Mouse (Mus musculus): ENCODE results near the gene Tle1.

The Tle1 gene

DNA sequence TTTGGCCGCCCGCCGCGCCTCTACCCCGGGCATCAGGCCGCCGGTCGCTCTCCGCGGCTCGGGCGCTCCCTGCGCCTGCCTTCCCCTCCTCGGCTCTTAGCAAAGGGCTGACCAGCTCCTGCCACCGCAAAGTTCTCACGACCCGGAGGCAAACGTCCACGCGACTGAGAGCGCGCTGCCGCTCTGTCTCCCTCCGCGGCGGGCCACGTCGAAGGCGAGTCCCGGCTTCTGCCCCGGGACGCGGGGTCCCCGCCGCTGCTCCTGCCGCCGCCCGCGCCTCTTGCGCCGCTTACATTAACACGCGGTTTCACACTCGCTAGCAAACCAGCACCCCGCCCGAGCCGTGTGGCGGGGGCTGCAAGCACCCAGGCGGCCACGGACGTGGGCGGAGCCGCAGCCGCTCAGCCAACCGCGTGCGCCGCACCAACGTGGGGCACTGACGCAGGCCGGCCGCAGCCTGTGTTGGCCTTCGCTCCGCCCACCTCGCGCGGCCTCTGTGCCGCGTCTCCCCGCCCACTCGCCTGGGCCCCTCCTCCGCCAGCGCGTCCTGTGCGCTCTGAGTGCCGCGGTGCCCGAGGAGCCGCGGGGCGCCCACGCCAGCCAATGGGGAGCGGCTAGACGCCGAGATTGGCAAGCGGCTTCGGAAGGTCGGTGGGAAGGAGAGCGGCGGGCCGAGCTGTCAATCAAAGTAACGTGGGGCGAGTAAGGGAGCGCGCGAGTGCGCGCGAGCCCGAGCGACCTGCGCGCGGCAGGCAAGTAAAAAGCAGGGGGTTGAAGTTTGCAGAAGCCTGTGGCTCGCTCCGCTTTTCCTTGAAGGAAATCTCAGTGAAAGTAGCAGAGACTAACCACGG is at the start of gene Tle1:
Tle1 (minus strand) TSS at position 361 of the 851 bp plus-strand sequence.
- DNase-seq (ENCODE audit: low spot score in 2 of 2): peak; percentile 88 to 92

DNA sequence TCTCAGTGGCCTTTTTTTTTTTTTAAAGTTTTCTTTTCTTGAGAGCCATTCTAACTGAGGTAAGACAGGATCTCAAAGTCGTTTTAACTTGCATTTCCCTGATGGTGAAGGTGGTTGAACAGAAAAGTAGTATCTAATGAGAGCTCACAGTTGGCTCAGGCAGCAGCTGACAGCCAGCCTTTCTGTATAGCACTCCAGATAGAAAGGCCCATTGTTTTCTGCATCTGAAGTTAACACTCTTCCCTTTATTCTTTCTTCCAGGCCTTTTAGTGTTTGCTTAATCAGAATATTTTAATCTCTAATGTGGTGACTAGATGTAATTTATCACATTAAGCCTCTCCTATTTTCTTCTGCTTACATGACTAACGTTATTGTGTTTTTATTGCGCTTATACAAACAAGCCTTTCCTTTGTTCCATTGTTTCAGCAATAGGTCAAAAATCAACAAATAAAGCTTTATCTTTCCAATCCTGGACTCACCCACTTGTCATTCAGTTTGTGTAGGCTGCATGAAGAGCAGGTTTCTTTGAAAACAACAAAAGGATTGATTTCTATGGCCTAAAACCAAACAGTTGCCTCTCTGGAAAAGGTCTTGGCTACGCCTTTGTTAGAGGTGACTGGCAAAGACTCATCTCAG is 33.0 kb upstream of the Tle1 start:
- DNase-seq (ENCODE audit: low spot score in 2 of 2): no peak

DNA sequence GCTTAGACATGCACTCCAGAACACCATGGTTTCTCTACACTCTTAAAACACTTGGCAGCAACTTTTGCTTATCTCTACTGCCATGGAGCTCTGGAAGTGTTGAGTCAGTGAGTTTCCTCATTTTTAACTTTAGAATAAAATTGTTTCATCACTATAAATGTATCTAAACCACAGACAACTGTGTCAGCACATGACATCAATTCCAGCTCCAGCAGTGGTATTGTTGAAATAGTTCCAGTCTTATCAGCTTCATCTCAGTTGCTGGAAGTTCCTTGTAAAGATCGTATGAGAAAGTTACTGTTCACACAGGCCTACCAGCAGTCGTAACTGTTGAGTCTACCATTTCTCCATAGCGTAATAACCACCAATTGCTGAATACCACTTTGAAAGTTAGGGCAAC is 31.5 kb upstream of the Tle1 start:
- DNase-seq (ENCODE audit: low spot score in 2 of 2): no peak

DNA sequence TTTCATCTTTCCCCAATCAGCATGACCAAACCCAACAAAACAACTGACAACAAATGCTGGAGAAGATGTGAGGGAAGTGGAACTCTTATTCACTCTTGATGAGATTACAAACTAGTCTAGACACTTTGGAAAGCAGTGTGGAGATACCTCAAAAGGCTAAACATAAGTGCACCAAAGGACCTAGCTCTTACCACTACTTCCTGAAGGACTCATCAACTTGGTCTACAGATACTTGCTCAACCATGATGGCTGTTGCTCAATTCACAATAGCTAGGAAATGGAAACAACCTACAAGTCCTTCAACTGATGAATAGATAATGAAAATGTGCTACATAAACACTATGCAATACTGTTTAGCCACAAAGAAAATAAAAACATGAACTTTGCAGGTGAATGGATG is 30.1 kb upstream of the Tle1 start:
- no peak for DNase-seq (ENCODE audit: low spot score in 2 of 2)

DNA sequence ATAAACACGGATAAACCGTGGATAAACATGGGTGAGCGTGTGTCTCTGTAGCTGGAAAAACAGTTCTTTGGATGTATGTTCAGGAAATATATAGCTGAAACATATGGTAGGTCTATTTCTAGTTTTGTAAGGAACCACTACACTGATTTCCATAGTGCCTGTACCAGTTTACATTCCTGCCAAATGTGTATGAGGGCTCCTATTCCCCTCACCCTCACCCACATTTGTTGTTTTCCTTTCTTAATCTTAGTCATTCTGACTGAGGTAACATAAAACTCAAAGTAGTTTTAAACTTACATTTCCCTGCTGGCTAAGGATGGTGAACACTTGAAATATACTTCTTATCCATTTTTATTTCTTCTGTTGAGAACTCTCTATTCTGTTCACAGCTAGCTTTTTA is 20.9 kb upstream of the Tle1 start:
- no peak for DNase-seq (ENCODE audit: low spot score in 2 of 2)

DNA sequence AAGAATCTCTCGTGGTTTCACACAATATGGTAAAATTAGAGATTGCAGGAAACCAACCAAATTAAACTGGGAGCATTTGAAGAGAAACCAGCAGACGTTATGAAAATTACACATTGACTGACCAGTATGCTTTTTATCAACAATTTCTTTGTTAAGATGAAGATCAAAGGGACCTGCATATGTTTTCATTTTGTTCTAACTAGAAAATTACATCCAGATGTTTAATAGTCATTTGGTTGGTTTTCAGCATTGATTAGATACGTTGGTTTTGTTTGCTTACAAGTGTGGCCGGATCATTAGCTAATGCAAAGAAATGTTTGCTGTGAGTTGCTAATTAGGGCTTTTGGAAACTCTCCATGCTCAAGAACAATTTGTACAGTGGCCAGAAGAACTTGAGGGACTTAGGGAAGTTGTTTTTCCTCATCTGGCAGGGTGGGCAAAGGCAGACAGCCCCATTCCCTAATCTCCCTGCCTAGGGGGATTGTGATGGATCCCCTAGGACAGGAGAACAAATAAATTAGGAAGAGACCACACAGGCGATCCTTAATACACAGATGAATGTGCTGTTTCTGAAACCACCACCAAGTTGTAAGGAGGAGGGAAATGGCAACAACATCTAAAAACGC is 3.8 kb upstream of the Tle1 start:
- no peak for DNase-seq (ENCODE audit: low spot score in 2 of 2)

DNA sequence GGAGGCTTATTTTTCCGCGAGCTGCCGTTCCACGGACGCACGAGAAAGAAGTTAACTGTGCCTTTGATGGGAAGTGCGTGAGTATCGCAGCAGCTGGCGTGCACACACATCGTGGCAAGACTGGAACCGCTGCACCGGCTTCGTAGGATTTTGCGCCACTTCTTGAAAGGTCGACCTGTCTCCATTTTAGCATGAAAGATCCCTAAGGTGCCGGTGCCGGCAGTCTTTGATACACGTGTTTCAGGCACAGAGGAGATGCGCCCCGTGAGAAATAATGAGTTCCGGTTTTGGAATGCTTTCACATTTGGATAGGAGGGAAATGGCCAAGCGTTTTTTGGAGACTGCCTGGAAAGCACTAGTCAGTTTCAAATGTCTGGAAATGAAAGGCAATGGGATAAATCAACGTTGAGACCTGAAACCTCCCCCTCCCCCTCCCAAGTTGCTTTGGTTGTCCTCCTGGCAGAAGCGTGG is 837 bp upstream of the Tle1 start:
- peak in 1 of 2 experiments; percentile 7 for DNase-seq (ENCODE audit: low spot score in 2 of 2)

DNA sequence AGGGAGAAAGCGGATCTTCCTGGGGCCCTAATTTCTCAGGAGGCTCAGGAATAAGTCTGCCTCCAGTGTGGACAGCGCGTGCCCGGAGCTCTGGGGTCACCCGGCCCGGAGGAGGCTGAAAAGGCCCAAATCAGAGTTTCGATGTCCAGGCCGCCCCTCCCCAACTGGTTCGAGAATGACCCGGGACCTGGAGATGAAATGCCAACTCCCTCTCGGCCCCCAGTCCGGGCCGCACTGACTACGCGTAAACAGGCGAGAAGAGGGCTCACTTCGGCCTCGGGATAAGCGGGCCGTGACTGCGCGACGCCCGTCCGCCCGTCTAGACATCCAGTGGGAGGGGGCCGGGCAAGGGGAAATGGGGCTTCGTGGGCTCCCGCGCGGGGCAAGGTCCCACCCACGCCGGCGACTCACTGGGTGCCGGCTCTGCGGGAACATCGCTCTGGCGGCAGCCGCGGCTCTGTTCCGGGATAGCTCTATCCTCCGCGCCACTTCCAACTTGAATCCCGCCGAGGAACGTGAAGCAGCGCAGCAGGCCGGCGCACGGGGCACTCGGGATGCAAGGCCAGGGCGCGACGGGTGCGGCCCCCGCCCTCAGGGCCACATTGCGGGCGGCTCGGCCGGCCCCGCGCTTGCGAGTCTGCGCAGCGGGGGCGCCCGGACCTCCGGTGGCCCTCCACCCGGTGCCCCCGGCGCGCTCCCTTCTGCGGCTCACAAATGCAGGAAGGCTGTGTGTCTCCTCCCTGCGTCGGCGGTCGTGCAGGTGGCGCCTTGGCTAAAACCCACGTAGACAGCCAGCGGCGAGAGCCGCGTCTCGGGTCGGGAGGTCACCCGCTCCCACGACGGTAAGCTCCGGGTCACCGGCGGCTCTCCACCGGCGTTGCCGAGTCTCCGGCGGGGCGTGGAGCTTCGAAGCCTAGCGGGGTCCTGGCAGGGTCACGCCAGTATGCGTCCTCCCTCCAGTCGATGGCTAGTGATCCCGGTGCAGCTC is 854 bp downstream of the Tle1 start:
- DNase-seq (ENCODE audit: low spot score in 2 of 2): peak; percentile 7 to 10

DNA sequence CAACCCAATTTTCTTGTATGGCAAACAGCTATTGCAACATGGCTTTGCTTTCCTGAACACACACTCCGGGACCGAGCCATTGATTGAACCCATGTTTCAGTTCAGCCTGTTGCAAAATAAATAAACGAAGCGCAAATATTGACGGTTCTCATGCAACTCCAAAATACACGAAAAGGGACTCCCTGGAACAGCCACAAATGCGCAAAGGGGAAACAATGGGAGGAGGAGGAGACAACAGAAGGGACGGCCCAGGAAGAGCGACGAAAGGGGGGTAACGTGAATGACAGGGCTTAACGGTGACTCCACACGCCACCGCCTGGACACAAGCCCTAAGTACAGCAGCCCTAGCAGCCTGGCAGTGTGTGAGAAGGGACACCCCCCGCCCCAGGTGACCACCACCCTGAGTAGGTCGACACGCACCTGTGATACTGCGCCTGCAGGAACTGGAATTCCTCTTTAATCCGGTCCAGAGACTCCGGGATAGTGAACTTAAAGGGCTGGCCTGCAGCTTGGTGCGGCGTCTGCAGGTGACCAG is 1.8 kb downstream of the Tle1 start:
- DNase-seq (ENCODE audit: low spot score in 2 of 2): peak; percentile 17 to 41

DNA sequence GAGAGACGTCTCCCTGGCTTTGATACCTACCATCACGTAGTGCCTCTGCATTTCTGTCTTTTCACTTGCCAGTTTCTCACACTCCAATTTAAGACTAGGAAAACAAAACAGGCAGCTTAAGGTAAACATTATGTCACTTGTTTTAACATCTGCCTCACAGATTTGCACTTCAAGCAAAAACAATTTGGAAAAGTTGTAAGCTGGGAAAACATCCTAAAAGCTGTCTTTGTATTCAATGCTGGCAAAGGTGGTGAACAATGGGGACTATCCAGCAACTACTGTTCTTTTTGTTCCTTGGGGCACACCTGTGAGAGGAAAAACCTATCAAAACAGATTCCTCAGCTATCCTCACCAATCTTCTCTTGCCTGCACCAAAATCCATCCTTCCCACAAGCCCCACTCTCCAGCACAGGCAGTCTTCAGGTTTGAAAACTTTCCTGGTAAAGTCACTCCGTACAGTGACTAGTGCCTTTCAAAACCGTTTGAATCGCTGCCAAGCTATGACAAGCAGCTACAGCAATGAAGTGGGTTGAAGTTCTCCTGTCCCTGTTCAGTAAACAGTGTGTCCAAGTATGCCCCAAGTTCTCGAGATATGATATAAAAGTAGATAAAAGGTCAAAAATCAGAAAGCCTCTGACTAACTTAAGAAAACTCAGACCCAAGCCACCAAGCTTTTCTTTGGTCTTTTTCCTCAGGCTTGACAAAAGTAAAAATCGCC is 2.7 kb downstream of the Tle1 start:
- DNase-seq (ENCODE audit: low spot score in 2 of 2): no peak

DNA sequence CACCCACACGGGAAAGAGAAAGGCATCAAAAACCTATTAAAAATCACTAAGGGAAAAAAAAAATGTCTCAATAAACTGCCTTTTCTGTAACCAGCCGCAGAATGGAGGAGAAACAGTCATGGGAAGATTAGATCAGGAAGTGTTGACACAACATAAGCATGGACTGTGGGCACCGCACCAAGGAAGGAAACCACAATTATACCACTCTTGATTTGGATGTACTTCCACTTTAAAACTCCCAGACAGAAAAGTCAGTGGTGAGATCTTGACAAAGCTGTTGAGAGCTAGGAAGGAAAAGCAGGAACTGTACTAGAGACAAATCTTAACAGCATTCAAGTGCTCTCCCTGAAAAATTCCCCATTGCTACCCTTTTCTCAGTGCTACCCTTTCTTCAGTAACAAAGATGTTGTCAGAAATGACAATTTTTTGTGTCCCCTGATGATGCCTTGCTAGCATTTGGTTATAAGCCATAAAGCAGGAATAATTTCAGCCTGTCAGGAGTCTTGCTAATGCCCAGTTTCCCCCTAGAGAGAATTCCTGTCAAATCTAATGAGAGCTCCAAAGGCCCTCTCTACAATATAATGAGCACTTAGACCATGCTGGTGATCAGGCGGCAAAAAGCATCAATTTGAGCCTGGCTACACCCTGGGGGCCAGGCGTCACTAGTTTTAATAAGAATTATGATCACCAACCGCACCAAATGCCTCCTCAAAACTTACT is 5.4 kb downstream of the Tle1 start:
- no peak for DNase-seq (ENCODE audit: low spot score in 2 of 2)

DNA sequence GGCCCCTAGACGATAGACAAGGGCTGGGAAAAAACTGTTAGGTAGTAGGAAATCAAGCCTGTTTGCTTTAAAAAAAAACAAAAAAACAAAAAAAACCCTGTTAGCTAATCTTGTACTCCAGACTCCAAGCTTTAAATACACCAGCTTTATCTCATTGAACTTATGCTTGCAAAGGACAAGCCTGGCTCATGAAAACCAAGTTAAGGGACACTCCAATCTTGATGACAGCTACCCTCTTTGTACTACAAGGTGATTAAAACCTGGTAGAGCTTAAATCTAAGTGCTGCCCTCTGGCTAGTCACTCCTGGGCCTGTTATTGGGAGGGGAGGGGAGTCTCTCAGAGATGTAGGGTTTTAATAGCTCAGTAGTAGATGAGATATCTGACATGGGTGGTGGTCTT is 7.4 kb downstream of the Tle1 start:
- DNase-seq (ENCODE audit: low spot score in 2 of 2): no peak

DNA sequence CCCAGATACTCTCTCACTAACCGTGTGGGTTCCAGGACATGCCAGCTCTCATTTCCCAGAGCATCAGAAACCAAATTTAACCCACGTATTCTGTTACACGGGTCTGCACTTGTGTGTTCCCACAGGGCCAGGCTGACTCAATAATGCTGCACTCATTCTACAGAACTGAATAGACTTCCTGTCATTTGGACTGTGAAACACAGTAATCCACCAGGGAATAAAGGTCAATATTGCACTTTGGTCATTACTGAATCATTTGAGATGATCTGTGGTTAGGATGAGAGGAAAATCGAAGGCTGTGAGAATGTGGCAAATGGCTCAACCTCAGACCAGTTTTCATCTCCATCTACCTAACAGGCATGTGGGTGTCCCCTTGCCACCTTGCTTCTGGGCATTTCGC is 16.2 kb downstream of the Tle1 start:
- DNase-seq (ENCODE audit: low spot score in 2 of 2): no peak

DNA sequence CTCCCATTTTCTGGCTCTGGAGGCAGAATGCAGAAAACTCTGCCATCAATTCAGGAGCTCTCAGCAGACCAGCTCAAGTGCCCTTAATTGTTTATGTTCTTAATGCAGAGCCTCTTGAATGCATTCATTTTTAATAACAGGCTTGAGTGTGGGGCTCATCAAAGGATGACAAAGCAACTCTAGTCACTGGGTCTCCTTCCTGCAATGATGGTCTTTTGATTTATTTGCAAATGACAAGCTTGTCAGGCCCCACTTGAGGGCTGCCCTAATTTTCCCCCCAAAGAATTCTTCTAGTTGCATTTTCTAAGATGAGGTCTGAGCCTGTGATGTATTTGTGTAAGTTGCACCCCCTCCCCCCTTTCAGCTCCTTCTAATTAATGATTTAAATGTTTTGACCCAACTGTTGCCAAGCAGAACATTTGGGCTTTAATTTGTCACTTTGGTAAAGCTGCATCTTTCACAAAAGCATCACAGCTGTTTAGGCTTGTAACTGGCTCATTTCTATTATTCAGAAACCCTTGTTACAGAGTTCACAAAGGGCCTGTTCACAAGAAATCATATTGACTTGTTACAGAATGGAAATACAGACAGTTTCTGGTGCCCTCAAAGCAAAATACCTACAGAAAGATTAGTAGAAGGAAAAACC is 18.3 kb downstream of the Tle1 start:
- no peak for DNase-seq (ENCODE audit: low spot score in 2 of 2)

DNA sequence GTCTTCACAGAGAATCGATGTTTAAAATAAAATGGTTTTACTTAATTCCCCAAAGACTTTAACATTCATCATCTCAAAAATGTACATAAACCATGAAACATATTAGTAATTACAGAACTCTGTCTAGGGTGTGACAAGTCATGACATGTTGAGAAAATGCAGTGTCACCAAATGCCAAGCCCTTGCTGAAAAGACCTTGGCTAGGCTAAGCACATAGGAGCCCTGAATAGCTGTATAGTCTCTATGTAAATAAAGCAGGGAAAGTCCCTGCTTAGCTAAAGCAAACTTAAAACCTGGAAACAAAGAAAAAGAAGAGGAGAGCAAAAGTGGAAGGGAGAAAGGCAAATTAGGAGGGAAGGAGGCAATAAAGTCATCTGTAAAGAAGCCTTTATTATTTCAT is 24.8 kb downstream of the Tle1 start:
- no peak for DNase-seq (ENCODE audit: low spot score in 2 of 2)

DNA sequence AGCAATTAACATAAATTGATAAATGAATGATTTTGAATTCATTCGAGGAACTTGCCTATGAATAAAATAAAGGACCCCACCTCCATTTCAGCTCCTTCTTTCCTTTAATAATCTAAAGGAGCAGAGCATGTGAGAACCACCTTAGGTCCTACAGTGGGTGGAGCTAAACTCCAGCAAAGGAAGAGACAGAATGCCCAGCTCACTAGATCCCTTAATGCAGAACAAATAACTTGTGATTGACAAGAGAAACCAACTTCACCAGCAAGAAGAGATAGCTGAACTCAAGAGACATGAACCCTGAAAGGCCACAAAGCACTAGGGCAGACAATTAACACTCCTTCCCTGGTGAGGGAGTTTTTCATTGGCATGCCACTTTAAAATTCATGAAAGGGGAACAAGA is 32.5 kb downstream of the Tle1 start:
- no peak for DNase-seq (ENCODE audit: low spot score in 2 of 2)

DNA sequence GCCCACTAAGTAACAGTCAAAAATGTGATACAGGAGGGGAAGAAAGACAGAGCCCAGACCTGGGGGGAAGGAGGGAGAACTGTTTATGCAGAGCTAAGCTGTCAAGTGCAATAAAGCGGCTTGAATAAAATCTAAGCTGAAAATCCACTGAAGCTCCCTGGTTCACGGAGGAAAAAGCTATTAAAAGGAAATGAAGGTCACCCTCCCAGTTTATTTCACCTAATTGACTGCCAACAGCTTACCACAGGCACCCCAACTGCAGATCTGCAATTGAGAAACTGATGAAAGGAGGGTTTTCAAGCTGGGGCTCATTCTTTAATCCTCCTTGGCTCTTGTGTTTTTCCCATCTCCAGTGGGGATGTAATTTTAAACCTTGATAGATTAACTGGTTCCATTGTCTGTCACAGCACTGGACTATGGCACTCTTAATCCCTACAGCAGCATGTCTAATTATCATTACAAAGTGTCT is 32.9 kb downstream of the Tle1 start:
- no peak for DNase-seq (ENCODE audit: low spot score in 2 of 2)

DNA sequence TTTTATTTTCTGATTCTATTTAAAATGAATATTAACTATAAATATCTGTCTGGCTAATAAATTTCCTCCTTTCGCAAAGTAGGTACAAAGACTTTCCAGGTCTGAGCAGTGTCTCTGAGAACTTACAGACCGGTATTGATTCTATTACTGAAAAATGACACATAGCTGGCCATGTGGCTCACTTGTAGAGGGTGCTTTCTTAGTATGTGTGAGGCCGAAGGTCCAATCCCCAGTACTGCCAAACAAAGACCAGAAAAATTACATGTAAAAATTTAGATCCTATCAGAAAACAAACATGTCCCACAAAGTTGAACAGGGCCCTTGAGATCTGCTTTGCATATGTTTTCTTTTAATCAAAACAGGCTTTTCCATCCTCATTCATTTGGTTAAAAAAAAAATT is 33.5 kb downstream of the Tle1 start:
- no peak for DNase-seq (ENCODE audit: low spot score in 2 of 2)

DNA sequence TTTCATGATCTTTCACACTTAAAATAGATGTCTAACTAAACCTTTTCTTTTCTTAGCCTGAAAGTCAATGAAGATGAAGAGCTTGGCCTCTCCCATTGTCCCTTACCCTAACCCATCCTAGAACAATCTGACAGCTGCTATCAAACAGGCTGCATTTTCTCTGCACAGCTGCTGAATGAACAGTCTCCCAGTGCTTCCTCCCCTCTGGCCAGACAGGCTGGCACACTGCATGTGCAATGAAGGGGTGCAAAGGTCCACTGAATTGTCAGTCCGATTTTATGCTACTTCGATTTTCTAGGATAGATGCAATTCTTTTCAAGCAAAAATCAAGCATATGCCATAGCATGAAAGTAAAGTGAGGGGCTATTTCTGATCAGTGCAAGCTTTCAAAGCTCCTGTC is 34.2 kb downstream of the Tle1 start:
- no peak for DNase-seq (ENCODE audit: low spot score in 2 of 2)
